Comparison of ENCODE assay signal across 8 mouse cellular contexts in the genomic region with DNA sequence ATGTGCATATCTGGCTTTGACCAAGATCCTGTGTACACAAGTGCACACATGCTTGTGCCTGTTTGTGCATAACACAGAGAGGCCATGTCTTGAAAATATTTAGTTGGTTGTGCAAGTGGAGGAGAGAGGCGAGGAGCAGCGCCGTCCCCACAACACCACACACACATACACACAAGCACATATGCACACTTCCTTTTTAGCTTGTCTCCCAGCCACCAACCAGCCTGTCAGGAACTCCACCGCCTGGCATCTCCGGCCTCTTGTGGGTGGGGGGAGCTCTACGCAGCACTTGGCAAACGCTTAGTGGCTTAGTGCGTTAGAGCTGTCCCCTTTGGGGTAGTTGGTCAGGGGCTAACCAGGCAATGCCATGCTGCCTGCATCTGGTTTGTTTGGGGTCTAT. TPM values are rescaled to one million over a fixed set of nuclear protein-coding genes. Genes with fewer than 3 reads are reported as not detected.
DNase-seq lines count a peak whose midpoint lies in the region; ATAC-seq and TF ChIP-seq lines count a peak whose summit lies in the region.

No protein-coding gene starts in this region.

- peak overlapping the region; percentile 90 for H3K9ac ChIP-seq in kidney, embryonic 15.5 days

- H3K27me3 ChIP-seq in spleen, adult 2 months (ENCODE audit: control insufficient read depth, insufficient read depth, low read length) = peaks cover 10% of the 10 kb centered on the region
- no peaks in the 10 kb centered on the region for H3K27me3 ChIP-seq in kidney, embryonic 15.5 days

- WGBS in spleen, adult 2 months = 19% methylated on average over 8 of the region's 8 CpGs
- 24% methylated on average over 8 of the region's 8 CpGs for WGBS in kidney, embryonic 15.5 days

- peak; percentile 65 to 66 for DNase-seq in cerebellum, postnatal 10 days
- DNase-seq in cerebellum, postnatal 4 days (ENCODE audit: low spot score in 2 of 2) = no peak
- DNase-seq in spleen, adult 2 months (ENCODE audit: low read depth in 1 of 2, low spot score in 2 of 2) = no peak
- DNase-seq in spleen, postnatal 14 days (ENCODE audit: low spot score in 2 of 2) = no peak
- DNase-seq in lung, postnatal 4 days = peak; percentile 62 to 75
- peak; percentile 26 for DNase-seq in thymus, postnatal 25 days
- no peak for DNase-seq in c-Kit-positive CD71-positive TER-119-positive erythroid progenitor cells, embryonic 14.5 days (ENCODE audit: low spot score)

- peak overlapping the region; percentile 51; the same call in 1 of the 2 replicates for H3K4me3 ChIP-seq in spleen, adult 2 months (ENCODE audit: extremely low read depth, insufficient read depth, insufficient read length)
- peak overlapping the region; percentile 87 for H3K4me3 ChIP-seq in kidney, embryonic 15.5 days (replicated peaks)

- TF ChIP-seq POLR2A in spleen, adult 2 months (IDR thresholded peaks at IDR 0.05; ENCODE audit: low read depth, low read length) = no peak

- no peak overlapping the region for H3K27ac ChIP-seq in spleen, adult 2 months (ENCODE audit: insufficient read depth, low read length)
- H3K27ac ChIP-seq in kidney, embryonic 15.5 days = peak overlapping the region; percentile 90

- H3K4me1 ChIP-seq in spleen, adult 2 months (ENCODE audit: control insufficient read depth, insufficient read depth, insufficient read length) = peaks cover 2% of the 10 kb centered on the region; the same call in 1 of the 2 replicates
- H3K4me1 ChIP-seq in kidney, embryonic 15.5 days = peaks cover 60% of the 10 kb centered on the region

- TF ChIP-seq CTCF in spleen, adult 2 months (IDR thresholded peaks at IDR 0.05; ENCODE audit: extremely low read depth, insufficient read depth, insufficient read length, insufficient replicate concordance) = no peak

- H3K4me2 ChIP-seq in kidney, embryonic 15.5 days = peak overlapping the region; percentile 99

- ATAC-seq in kidney, embryonic 15.5 days (replicated peaks; ENCODE audit: low FRiP score) = no peak

- no peaks in the 10 kb centered on the region for H3K9me3 ChIP-seq in kidney, embryonic 15.5 days (replicated peaks)

- no peaks in the 10 kb centered on the region for H3K36me3 ChIP-seq in spleen, adult 2 months (ENCODE audit: control insufficient read depth, insufficient read depth, low read length)
- H3K36me3 ChIP-seq in kidney, embryonic 15.5 days = peaks cover 9% of the 10 kb centered on the region; the same call in 1 of the 2 replicates

RNA-seq across cellular contexts. Expression of a gene that starts 1.2 kb away (rescaled TPM):
- polyA plus RNA-seq in spleen, adult 2 months (2012; rRNA removed) = 6.8 and 6.9 TPM in 2 replicates
- 24.9 and 26.2 TPM in 2 replicates for polyA plus RNA-seq in kidney, embryonic 15.5 days (2015; fragmentation: Nextera tagmentation; extraction: Ambion mirVana)

Comparison
In these comparisons a context has a peak if more than half of its experiments do, and no peak if none do; other contexts are left out.
1. DNase-seq: peak in cerebellum, postnatal 10 days (2 of 2), lung, postnatal 4 days (2 of 2) and thymus, postnatal 25 days (single experiment); none in cerebellum, postnatal 4 days (0 of 2), spleen, adult 2 months (0 of 2), spleen, postnatal 14 days (0 of 2) and c-Kit-positive CD71-positive TER-119-positive erythroid progenitor cells, embryonic 14.5 days (single experiment).